Mouse (Mus musculus): Measurements from ENCODE around the gene Hspb1.

DNA sequence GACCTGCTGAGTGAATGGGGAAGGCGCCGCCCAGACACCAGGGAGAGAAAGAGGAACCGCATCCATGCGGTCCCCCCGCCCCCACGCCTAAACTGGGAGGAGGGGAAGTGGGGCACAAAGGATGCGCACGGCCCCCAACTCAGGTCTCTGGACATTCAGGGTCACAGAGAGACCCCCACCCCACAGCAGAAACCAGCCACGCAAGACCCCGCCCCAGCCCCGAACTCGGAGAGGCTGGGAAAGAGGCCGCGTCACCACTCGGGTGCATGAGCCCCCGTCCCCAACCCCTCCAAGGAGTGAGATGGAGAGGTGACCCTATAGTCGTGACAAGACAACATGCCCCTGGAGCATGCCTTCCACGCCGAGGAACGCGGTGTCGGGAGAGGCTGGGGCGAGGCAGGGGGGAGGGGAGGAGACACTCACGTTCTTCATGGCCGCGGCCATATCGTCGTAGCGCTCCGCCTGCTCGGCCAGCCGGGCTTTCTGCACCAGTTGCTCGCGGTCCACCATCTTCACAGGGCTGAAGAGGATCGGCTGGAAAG, 46.3 kb downstream of the Hspb1 start:
- TF ChIP-seq POLR2A (IDR thresholded peaks at IDR 0.05; ENCODE audit: insufficient read depth, low read length), result no peak
- TF ChIP-seq CTCF (IDR thresholded peaks at IDR 0.05; ENCODE audit: low read depth, low read length), result no peak

Data from ES-Bruce4 (cell line).